Mouse (Mus musculus) bone marrow macrophage, adult 2 months (primary cell): ENCODE measurements at regions not wholly inside any gene's neighbourhood (a gene's known extent, or its start where the extent isn't known, plus 50 kb on each side); places are given as distances from the start of the nearest gene placed in this dataset.

Source experiments
- H3K27ac ChIP-seq: 2 replicates; pipeline ENCODE4 v1.5.1; 2012; ENCODE audit warnings: low read depth, low read length; ENCODE audit not compliant: insufficient read depth
- H3K4me1 ChIP-seq: 2 replicates; pipeline ENCODE4 v1.6.1; 2012; ENCODE audit warnings: low read length; ENCODE audit not compliant: control insufficient read depth, insufficient read depth
- H3K4me3 ChIP-seq: 2 replicates; pipeline ENCODE4 v1.5.1; 2012; ENCODE audit warnings: mild to moderate bottlenecking, low read length, moderate library complexity; ENCODE audit not compliant: insufficient read depth
- CTCF ChIP-seq: IDR thresholded peaks from 2 replicates; pipeline ENCODE4 v1.5.1; 2012; ENCODE audit warnings: low read depth, mild to moderate bottlenecking, low read length, moderate library complexity
- POLR2A ChIP-seq: IDR thresholded peaks from 2 replicates; pipeline ENCODE4 v1.6.1; 2012; ENCODE audit warnings: mild to moderate bottlenecking, low read depth, low read length, borderline replicate concordance

DNA sequence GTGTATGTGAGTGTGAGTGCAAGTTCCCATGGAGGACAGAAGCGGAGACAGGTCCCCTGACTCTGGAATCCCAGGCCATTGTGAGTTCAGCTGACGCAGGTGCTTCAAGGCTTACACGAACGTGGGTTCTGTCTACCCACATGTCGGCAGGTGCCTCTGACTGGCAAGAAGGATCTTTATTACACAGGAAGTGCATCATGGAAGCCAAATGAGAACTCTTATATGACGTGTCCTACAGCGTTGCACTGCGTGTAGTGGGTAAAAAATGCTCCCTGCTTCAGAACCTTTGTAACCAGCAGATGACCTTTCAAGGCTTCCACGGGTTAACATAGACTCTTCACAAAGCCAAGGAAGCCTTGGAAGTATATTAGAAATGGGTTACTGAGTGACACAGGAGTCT lies 191.1 kb upstream of the Runx1 start:
- no peak for TF ChIP-seq CTCF
- TF ChIP-seq POLR2A = no peak

DNA sequence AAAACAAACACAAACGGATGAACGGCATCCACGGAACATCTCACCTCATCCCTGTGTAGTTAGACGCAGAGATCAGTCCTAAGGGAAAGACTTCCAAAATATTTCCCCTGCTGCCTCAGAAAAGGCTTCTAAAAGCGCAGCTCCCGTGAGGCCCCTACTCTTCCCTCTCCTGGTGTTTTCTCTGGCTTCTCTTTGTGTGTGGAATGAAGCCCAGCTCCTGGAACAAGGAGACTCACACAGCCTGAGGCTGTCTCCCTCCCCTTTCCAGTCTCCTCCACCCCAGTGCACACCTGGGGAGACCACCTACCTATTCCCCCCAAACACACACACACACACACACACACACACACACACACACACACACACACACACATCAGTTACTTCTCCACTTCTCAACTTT lies 189.7 kb upstream of the Runx1 start:
- Histone ChIP-seq H3K27ac (no peak overlapping the region), H3K4me1 (peaks cover 17% of the 10 kb centered on the region), H3K4me3 (no peak overlapping the region)
- TF ChIP-seq CTCF = no peak
- TF ChIP-seq POLR2A = no peak

More for the DNA sequence above, 191.1 kb upstream of the Runx1 start:
- H3K27ac ChIP-seq = no peak overlapping the region
- H3K4me3 ChIP-seq = no peak overlapping the region
- H3K4me1 ChIP-seq = peaks cover 17% of the 10 kb centered on the region

DNA sequence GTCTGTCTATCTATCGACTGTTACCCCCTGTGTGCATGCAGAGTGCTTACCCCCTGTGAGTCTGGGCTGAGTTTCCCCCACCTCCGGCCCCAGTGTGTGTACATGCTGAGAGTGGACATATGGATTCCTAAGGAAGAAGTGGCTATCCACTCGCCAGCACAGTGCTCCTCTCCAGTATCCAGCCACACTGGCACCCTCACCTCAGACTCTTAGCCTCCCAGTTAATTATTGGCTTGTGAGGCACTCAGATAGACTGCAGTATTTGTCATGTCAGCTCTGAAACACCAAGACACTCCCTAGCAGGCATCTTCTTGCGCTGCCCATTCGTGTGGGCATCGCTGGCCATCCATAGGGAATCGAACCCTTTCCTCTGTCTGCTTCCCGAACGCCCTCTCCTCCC lies 189.0 kb upstream of the Runx1 start:
- TF ChIP-seq CTCF = no peak
- no peak for TF ChIP-seq POLR2A
- H3K27ac ChIP-seq = no peak overlapping the region
- no peak overlapping the region for H3K4me3 ChIP-seq
- peaks cover 13% of the 10 kb centered on the region for H3K4me1 ChIP-seq

DNA sequence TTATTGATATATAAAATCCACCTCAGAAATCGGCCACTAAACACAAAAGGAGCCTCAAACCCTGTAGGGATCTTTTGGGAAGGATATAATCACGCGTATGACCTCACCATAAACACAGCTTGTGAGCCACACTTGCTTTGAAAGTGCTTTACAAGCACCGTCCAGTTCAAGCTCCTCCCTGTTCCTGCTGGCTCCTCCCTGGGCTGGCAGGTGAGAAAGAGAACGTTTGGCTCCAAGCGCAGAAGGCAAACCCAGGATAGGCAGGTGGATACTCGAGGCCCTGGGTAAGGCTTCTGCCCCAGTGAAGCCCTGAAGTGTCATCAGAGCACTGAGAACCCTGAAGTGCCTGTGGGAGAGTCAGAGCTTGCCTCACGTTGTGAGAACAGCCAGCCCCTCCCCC lies 187.9 kb upstream of the Runx1 start:
- Histone ChIP-seq H3K4me3 (no peak overlapping the region), H3K4me1 (peaks cover 5% of the 10 kb centered on the region; the same call in 1 of the 2 replicates), H3K27ac (no peak overlapping the region)
- TF ChIP-seq POLR2A (no peak), CTCF (no peak)

DNA sequence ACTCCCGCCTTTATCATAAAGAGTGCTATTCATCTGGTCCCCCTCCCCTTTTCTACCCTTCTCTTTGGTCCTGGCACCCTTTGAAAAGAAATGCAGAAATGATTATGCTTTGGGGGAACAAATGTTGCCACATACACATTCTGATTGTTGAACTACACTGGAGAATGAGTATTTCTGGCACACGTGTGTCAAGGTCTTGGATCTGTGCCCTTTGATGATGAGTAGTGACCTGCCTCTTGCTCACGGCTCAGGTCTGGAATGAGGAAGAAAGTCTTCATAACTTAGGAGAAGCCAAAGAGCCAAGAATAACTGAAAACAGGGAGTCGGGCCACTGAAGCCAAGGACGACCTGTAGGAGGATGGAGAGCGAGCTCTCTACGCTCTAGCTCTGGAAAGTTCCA lies 187.3 kb upstream of the Runx1 start:
- Histone ChIP-seq H3K27ac (no peak overlapping the region), H3K4me3 (no peak overlapping the region), H3K4me1 (peaks cover 5% of the 10 kb centered on the region; the same call in 1 of the 2 replicates)
- TF ChIP-seq CTCF = no peak

- H3K4me1 ChIP-seq = peaks cover 5% of the 10 kb centered on the region; the same call in 1 of the 2 replicates
- TF ChIP-seq CTCF (no peak), POLR2A (no peak)
These were observed 185.5 kb upstream of the Runx1 start for GRCm38 (mm10) chr16:93011474-93011873.

DNA sequence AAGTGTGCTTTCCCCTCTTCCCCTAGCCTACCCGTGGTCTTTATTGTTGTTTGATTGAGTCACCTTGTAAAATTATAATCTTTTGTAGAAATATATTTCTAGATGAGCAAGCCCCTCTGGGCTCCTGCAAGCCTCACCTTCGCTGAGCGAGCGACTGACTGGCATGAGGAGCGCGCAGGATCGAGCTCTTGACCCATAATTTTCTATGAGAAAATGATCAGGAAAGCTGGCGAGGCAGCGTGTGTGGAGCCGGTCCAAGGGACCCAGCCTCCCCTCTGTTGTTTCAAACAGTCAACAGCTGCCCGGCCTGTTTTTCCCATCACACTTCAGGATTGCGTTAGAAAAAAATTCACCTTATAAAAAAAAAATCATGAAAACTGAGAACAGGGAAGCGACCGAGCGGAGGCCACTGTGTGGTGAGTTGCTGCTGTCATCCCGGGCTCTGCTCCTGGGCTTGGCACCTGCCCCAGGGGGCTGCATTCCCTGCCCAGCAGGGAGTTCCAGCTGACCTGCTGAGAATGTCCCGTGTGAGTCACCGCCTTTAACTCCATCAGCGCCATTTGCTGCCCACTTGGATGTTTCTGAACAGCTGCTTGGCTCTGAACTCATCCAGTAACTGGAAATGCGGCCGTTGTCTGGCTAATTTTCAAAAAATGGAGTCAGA lies 180.5 kb upstream of the Runx1 start:
- Histone ChIP-seq H3K4me1 (peaks cover 11% of the 10 kb centered on the region), H3K4me3 (no peak overlapping the region), H3K27ac (no peak overlapping the region)
- TF ChIP-seq CTCF (no peak), POLR2A (no peak)

More at GRCm38 (mm10) chr16:93011474-93011873, 185.5 kb upstream of the Runx1 start:
- H3K4me3 ChIP-seq = no peak overlapping the region
- no peak overlapping the region for H3K27ac ChIP-seq

DNA sequence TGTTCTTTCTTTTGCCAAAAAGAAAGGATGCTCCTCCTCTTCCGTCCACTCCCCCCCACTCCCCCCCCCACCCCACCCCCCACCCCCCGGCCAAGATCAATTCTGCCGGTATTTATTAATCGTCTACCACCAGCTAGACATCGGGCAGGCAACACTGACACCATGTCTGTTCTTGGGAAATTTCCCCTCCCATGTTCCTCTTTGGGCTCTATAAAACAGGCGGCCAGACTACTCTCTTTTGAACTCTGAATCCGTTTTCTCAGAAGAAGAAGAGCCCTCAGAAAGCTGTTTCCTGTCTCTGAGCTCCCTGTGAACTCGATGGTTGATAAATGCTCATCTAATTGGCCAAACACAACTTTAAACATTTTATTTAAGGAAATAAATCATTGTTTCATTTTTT lies 179.5 kb upstream of the Runx1 start:
- TF ChIP-seq POLR2A (no peak), CTCF (no peak)
- peaks cover 11% of the 10 kb centered on the region for H3K4me1 ChIP-seq
- no peak overlapping the region for H3K4me3 ChIP-seq
- H3K27ac ChIP-seq = no peak overlapping the region

GRCm38 (mm10) chr16:93003830-93004229 lies 177.9 kb upstream of the Runx1 start:
- TF ChIP-seq CTCF (no peak), POLR2A (no peak)
- Histone ChIP-seq H3K27ac (no peak overlapping the region), H3K4me1 (peaks cover 11% of the 10 kb centered on the region), H3K4me3 (no peak overlapping the region)

DNA sequence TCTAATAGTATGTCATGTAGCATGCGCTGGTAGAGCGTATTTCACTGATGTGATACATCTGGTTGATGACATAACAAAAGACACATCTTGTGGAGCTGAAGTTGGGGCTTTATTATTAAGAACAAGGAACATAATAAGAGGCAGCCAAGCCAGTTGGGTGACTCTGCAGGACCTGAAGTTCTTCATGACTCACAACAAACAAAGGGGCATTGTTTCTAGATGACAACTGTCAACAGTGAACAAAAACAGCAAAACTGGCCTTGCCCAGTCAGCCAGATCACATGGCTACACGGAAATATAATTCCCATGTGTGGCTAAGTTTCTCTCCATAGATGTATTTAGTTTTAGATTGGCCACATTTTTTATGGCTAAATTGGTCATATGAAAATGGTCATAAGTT lies 172.7 kb upstream of the Runx1 start:
- H3K27ac ChIP-seq = no peak overlapping the region
- TF ChIP-seq POLR2A = no peak
- TF ChIP-seq CTCF = no peak
- peaks cover 3% of the 10 kb centered on the region for H3K4me1 ChIP-seq
- H3K4me3 ChIP-seq = no peak overlapping the region
